ENCODE assay signal across 23 mouse cellular contexts in the genomic region with DNA sequence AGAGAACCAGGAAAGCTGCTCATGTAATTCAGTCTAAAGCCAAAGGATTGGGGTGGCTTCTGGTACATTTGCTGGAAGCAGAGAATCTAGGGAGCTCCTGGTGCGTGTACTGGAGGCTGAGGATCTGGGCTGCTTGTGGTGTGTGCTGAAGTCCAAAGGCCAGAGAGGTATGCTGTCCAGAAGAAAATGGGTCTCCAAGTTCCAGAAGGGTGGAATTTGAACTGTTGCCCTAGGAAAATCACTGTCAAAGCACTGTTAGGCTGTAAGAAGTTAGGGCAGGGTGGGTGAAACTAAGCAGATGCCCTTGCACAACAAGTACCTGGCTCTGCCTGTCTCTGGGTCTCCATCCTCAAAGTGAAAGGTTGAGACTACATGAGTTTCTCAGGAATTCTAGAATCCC.
DNase-seq lines count a peak whose midpoint lies in the region; ATAC-seq lines count a peak whose summit lies in the region.
"Had no signal": no experiment of that assay in that cellular context is flagged by ENCODE, and none has a peak within 500 bp of the region (broad histone marks: within the 10 kb centered on the region; RNA-seq: fewer than 3 reads in every experiment).

No protein-coding gene starts in this region.

- WGBS in kidney, embryonic 15.5 days, result 96% methylated on average over 1 of the region's 1 CpGs
- WGBS in intestine, embryonic 16.5 days, result 74% methylated on average over 1 of the region's 1 CpGs

- ATAC-seq in kidney, embryonic 15.5 days (replicated peaks; ENCODE audit: low FRiP score), result no peak
- peak; percentile 65 for ATAC-seq in intestine, embryonic 16.5 days
- ATAC-seq: activated CD4-positive, CD25-positive, alpha-beta regulatory T cell, adult 4 months; forebrain, embryonic 16.5 days; Patski had no signal

- no peaks in the 10 kb centered on the region for H3K36me3 ChIP-seq in kidney, embryonic 15.5 days
- no peaks in the 10 kb centered on the region for H3K36me3 ChIP-seq in intestine, embryonic 16.5 days (ENCODE audit: control insufficient read depth, insufficient read depth, low read length)
- H3K36me3 ChIP-seq: embryonic facial prominence, embryonic 12.5 days; forebrain, embryonic 12.5 days; heart, embryonic 15.5 days; hindbrain, embryonic 10.5 days had no signal

- peaks cover 1% of the 10 kb centered on the region; the same call in 1 of the 2 replicates for H3K4me1 ChIP-seq in kidney, embryonic 15.5 days
- peaks cover 4% of the 10 kb centered on the region for H3K4me1 ChIP-seq in intestine, embryonic 16.5 days (ENCODE audit: control insufficient read depth, insufficient read depth, low read length)

- no peak overlapping the region for H3K27ac ChIP-seq in kidney, embryonic 15.5 days
- H3K27ac ChIP-seq in intestine, embryonic 16.5 days (ENCODE audit: low read length), result no peak overlapping the region
- H3K27ac ChIP-seq: embryonic facial prominence, embryonic 12.5 days; forebrain, embryonic 12.5 days; heart, adult 2 months; heart, embryonic 15.5 days; hindbrain, embryonic 10.5 days had no signal

- no peaks in the 10 kb centered on the region for H3K9me3 ChIP-seq in kidney, embryonic 15.5 days (replicated peaks)
- no peaks in the 10 kb centered on the region for H3K9me3 ChIP-seq in intestine, embryonic 16.5 days (ENCODE audit: control insufficient read depth, low read length)
- H3K9me3 ChIP-seq: embryonic facial prominence, embryonic 12.5 days; forebrain, embryonic 12.5 days; heart, embryonic 15.5 days; hindbrain, embryonic 10.5 days had no signal

- peak; percentile 28 for DNase-seq in kidney, adult 18-20 months
- peak; percentile 16 to 55 for DNase-seq in kidney, postnatal 25 days
- no peak for DNase-seq in kidney, postnatal 4 days
- peak; percentile 50 for DNase-seq in yolk sac, embryonic 10.5 days (ENCODE audit: low spot score)
- no peak for DNase-seq in layer of hippocampus, postnatal 10 days (ENCODE audit: low spot score in 2 of 2)
- DNase-seq: adrenal gland, postnatal 14 days; cerebellum, adult 11-12 months; cerebellum, adult 9-10 months; cerebellum, postnatal 25 days; gastrocnemius, postnatal 14 days; heart, adult 2 months; heart, postnatal 14 days had no signal

- no peak overlapping the region for H3K4me3 ChIP-seq in kidney, embryonic 15.5 days (replicated peaks)
- no peak overlapping the region for H3K4me3 ChIP-seq in intestine, embryonic 16.5 days (ENCODE audit: low read length)
- H3K4me3 ChIP-seq: embryonic facial prominence, embryonic 12.5 days; forebrain, embryonic 12.5 days; heart, adult 2 months; heart, embryonic 15.5 days; hindbrain, embryonic 10.5 days had no signal

- H3K9ac ChIP-seq in kidney, embryonic 15.5 days, result no peak overlapping the region
- no peak overlapping the region for H3K9ac ChIP-seq in intestine, embryonic 16.5 days (ENCODE audit: low read depth, low read length)
- H3K9ac ChIP-seq: embryonic facial prominence, embryonic 12.5 days; forebrain, embryonic 12.5 days; heart, embryonic 15.5 days had no signal

- no peak overlapping the region for H3K4me2 ChIP-seq in kidney, embryonic 15.5 days
- H3K4me2 ChIP-seq in intestine, embryonic 16.5 days (ENCODE audit: low read depth, low read length), result no peak overlapping the region
- H3K4me2 ChIP-seq: embryonic facial prominence, embryonic 12.5 days; forebrain, embryonic 12.5 days; heart, embryonic 11.5 days; heart, embryonic 15.5 days had no signal

- no peaks in the 10 kb centered on the region for H3K27me3 ChIP-seq in kidney, embryonic 15.5 days
- H3K27me3 ChIP-seq in intestine, embryonic 16.5 days (replicated peaks; ENCODE audit: control insufficient read depth, insufficient read depth, low read length), result no peaks in the 10 kb centered on the region
- H3K27me3 ChIP-seq: CH12.LX; embryonic facial prominence, embryonic 12.5 days; forebrain, embryonic 12.5 days; heart, embryonic 15.5 days; Patski had no signal

Comparison
In these comparisons a context has a peak if more than half of its experiments do, and no peak if none do; other contexts are left out.
1. DNase-seq: peak in kidney, adult 18-20 months (single experiment), kidney, postnatal 25 days (2 of 2) and yolk sac, embryonic 10.5 days (single experiment); none in kidney, postnatal 4 days (0 of 2) and layer of hippocampus, postnatal 10 days (0 of 2).